Mouse (Mus musculus) myocyte (in vitro differentiated cells): Measurements from ENCODE around the gene Tnnc2. TPM values are rescaled to one million over a fixed set of nuclear protein-coding genes. Genes with fewer than 3 reads are reported as not detected.

ENCODE experiments used
- H3K27me3 ChIP-seq: one replicate; pipeline ENCODE4 v1.6.1; 2011; ENCODE audit not compliant: control insufficient read depth, insufficient read depth, insufficient read length
- H3K36me3 ChIP-seq: one replicate; pipeline ENCODE4 v1.6.1; 2011; ENCODE audit not compliant: control insufficient read depth, insufficient read depth
- H3K4me2 ChIP-seq: one replicate; pipeline ENCODE4 v1.6.1; 2011; ENCODE audit warnings: low read depth, control low read depth
- H3K4me3 ChIP-seq: one replicate; pipeline ENCODE4 v1.5.1; 2011; ENCODE audit warnings: mild to moderate bottlenecking, control low read depth, moderate library complexity
- H3K79me2 ChIP-seq: one replicate; pipeline ENCODE4 v1.6.1; 2011; ENCODE audit not compliant: control insufficient read depth, insufficient read depth
- H3ac ChIP-seq: one replicate; pipeline ENCODE4 v1.6.1; 2011; ENCODE audit not compliant: control insufficient read depth, insufficient read length
- CEBPB ChIP-seq: IDR thresholded peaks from 2 replicates; pipeline ENCODE4 v1.6.1; 2011; ENCODE audit warnings: mild to moderate bottlenecking, moderate library complexity; ENCODE audit not compliant: poor library complexity, insufficient read depth, severe bottlenecking
- E2F4 ChIP-seq: IDR thresholded peaks from one replicate; pipeline ENCODE4 v1.6.1; 2011; ENCODE audit warnings: mild to moderate bottlenecking, control low read depth, moderate library complexity; ENCODE audit not compliant: insufficient read depth
- MAX ChIP-seq: IDR thresholded peaks from one replicate; pipeline ENCODE4 v1.6.1; 2011; ENCODE audit warnings: low read depth, mild to moderate bottlenecking, control low read depth
- MYOD1 ChIP-seq, 3 experiments: IDR thresholded peaks; one replicate each; pipeline ENCODE4 v1.6.1; 2011; ENCODE audit warnings: control low read depth in 2 of 3, low read depth in 2 of 3, mild to moderate bottlenecking in 2 of 3, moderate library complexity in 1 of 3; ENCODE audit not compliant: insufficient read length in 2 of 3, control insufficient read depth in 1 of 3
- MYOG ChIP-seq, 3 experiments: IDR thresholded peaks; one replicate each; pipeline ENCODE4 v1.6.1; 2011; ENCODE audit warnings: control low read depth in 2 of 3, low read depth in 2 of 3, mild to moderate bottlenecking in 2 of 3; ENCODE audit not compliant: insufficient read length in 2 of 3, control insufficient read depth in 1 of 3, insufficient read depth in 1 of 3
- POLR2A ChIP-seq: IDR thresholded peaks from one replicate; pipeline ENCODE4 v1.6.1; 2011; ENCODE audit warnings: low read depth, mild to moderate bottlenecking, control low read depth, moderate library complexity; ENCODE audit not compliant: insufficient read length
- POLR2AphosphoS2 ChIP-seq: IDR thresholded peaks from one replicate; pipeline ENCODE4 v1.6.1; 2011; ENCODE audit warnings: low read depth, control low read depth; ENCODE audit not compliant: insufficient read length
- REST ChIP-seq: IDR thresholded peaks from one replicate; pipeline ENCODE4 v1.6.1; 2011; ENCODE audit warnings: mild to moderate bottlenecking, control low read depth, moderate library complexity; ENCODE audit not compliant: insufficient read depth, insufficient read length
- SRF ChIP-seq: IDR thresholded peaks from one replicate; pipeline ENCODE4 v1.6.1; 2011; ENCODE audit warnings: low read depth; ENCODE audit not compliant: control insufficient read depth, insufficient read length
- TCF12 ChIP-seq: IDR thresholded peaks from one replicate; pipeline ENCODE4 v1.6.1; 2011; ENCODE audit warnings: mild to moderate bottlenecking, control low read depth; ENCODE audit not compliant: poor library complexity, insufficient read depth, severe bottlenecking
- TCF3 ChIP-seq: IDR thresholded peaks from one replicate; pipeline ENCODE4 v1.6.1; 2011; ENCODE audit warnings: low read depth, control low read depth; ENCODE audit not compliant: insufficient read length
- USF1 ChIP-seq: IDR thresholded peaks from one replicate; pipeline ENCODE4 v1.6.1; 2011; ENCODE audit warnings: low read depth, mild to moderate bottlenecking, control low read depth, moderate library complexity
- polyA plus RNA-seq: library from polyadenylated mRNA; unstranded; fragments of >200 nt; fragmentation: generic; extraction: Trizol; gene quantifications from one replicate; pipeline ENCODE4 v1.2.1, GENCODE M21; 2012; ENCODE audit warnings: missing spikeins

Tnnc2 gene
- polyA plus RNA-seq, 1 experiment = 3,985 TPM

DNA sequence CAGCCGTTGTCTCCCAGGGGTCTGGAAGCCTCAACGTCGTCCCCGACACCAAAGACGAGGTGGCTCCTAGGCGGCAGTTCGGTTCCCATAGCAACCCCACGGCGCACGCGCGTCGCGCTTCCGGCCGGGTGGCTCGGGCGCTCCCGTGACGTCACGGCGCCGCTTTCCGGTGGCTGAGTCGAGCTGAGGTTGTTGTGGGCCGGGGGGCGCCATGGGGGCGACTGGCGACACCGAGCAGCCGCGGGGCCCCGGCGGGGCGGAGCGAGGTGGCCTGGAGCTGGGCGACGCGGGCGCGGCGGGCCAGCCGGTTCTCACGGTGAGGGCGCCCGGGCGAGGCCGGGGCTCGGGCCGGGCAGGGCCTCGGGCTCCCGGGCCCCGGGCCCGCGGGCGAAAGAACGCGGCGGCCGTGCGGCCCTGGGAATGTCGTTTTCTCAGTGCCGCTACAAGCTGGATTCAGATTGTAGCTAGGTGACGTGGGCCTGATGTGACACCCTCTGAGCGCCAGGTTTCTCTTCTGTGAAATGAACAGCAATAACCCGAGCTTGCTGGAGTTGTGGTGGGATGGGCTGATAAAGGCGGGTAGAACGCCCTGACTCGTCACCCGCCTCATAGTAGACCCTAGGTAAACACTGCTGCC lies 33.8 kb downstream of the Tnnc2 start, which contains the start of the genes Wfdc3 and Dnttip1:
Wfdc3 (minus strand) TSS at position 89 of the 637 bp plus-strand sequence.
Dnttip1 (plus strand) TSS at position 141 of the 637 bp plus-strand sequence.
- Histone ChIP-seq H3K4me3 (peak within 1 kb of the TSS; percentile 79), H3K36me3 (peaks cover 9% of the 10 kb centered on the region), H3K4me2 (peak within 1 kb of the TSS; percentile 100), H3K27me3 (no peaks in the 10 kb centered on the region), H3ac (peak within 1 kb of the TSS; percentile 77), H3K79me2 (peaks cover 40% of the 10 kb centered on the region)
- TF ChIP-seq SRF (peak; percentile 38), USF1 (no peak), POLR2A (peak; percentile 81)

GRCm38 (mm10) chr2:164744987-164745386 lies 34.8 kb downstream of the Tnnc2 start:
- TF ChIP-seq MAX = no peak
- no peak for TF ChIP-seq TCF12
- TF ChIP-seq MYOG (IDR thresholded peaks at IDR 0.05; ENCODE audit: control insufficient read depth in 1 of 3, insufficient read depth in 1 of 3, insufficient read length in 2 of 3, low read depth in 2 of 3) = no peak
- no peak for TF ChIP-seq E2F4
- no peak for TF ChIP-seq MYOD1 (IDR thresholded peaks at IDR 0.05; ENCODE audit: control insufficient read depth in 1 of 3, insufficient read length in 2 of 3, low read depth in 2 of 3)
- TF ChIP-seq CEBPB = no peak
- no peak for TF ChIP-seq POLR2A
- no peak for TF ChIP-seq USF1
- TF ChIP-seq TCF3 = no peak
- TF ChIP-seq POLR2AphosphoS2 = no peak
- TF ChIP-seq SRF = no peak
- TF ChIP-seq REST = no peak
- Histone ChIP-seq H3K36me3 (peaks cover 9% of the 10 kb centered on the region), H3K4me3 (peak overlapping the region; percentile 79), H3ac (no peak overlapping the region), H3K79me2 (peaks cover 31% of the 10 kb centered on the region), H3K27me3 (no peaks in the 10 kb centered on the region), H3K4me2 (peak overlapping the region; percentile 96)

DNA sequence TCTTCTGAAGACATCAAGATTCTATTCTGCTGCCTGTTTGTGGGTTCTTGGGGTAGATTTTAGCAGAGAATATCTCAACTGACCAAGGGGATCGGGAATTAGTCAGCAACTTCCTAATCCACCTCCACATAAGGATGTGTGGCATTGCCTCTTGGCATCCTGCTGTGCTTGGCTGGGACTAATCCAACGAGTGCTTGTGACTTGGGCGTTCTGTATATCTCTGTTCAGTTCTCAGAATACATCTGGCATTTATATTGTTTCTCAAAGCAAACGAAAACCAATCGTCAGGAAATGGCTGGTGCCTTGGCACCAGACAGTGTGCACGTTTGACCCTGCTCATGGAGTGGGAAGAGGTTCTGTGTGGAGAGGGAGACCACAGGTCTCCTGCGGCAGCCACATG lies 39.9 kb downstream of the Tnnc2 start:
- H3K79me2 ChIP-seq = no peaks in the 10 kb centered on the region
- no peak overlapping the region for H3K4me2 ChIP-seq
- H3ac ChIP-seq = no peak overlapping the region
- no peak for TF ChIP-seq MYOG (IDR thresholded peaks at IDR 0.05; ENCODE audit: control insufficient read depth in 1 of 3, insufficient read depth in 1 of 3, insufficient read length in 2 of 3, low read depth in 2 of 3)
- no peak for TF ChIP-seq POLR2A
- TF ChIP-seq TCF3 = no peak
- TF ChIP-seq USF1 = no peak
- no peak overlapping the region for H3K4me3 ChIP-seq
- H3K36me3 ChIP-seq = no peaks in the 10 kb centered on the region
- no peaks in the 10 kb centered on the region for H3K27me3 ChIP-seq

- no peak overlapping the region for H3ac ChIP-seq
- no peaks in the 10 kb centered on the region for H3K27me3 ChIP-seq
- no peak overlapping the region for H3K4me2 ChIP-seq
- no peak overlapping the region for H3K4me3 ChIP-seq
- TF ChIP-seq MYOG (IDR thresholded peaks at IDR 0.05; ENCODE audit: control insufficient read depth in 1 of 3, insufficient read depth in 1 of 3, insufficient read length in 2 of 3, low read depth in 2 of 3) (no peak), SRF (no peak), USF1 (no peak), POLR2A (no peak), E2F4 (no peak), POLR2AphosphoS2 (no peak), REST (no peak), CEBPB (no peak), MYOD1 (IDR thresholded peaks at IDR 0.05; ENCODE audit: control insufficient read depth in 1 of 3, insufficient read length in 2 of 3, low read depth in 2 of 3) (no peak)
- H3K79me2 ChIP-seq = no peaks in the 10 kb centered on the region
- no peaks in the 10 kb centered on the region for H3K36me3 ChIP-seq
These were observed 42.2 kb downstream of the Tnnc2 start for GRCm38 (mm10) chr2:164737377-164738090.

- Histone ChIP-seq H3ac (no peak overlapping the region), H3K27me3 (peaks cover 5% of the 10 kb centered on the region), H3K4me2 (no peak overlapping the region), H3K79me2 (no peaks in the 10 kb centered on the region), H3K36me3 (no peaks in the 10 kb centered on the region), H3K4me3 (no peak overlapping the region)
- TF ChIP-seq REST (no peak), TCF3 (no peak), CEBPB (no peak), POLR2AphosphoS2 (no peak), MYOD1 (IDR thresholded peaks at IDR 0.05; ENCODE audit: control insufficient read depth in 1 of 3, insufficient read length in 2 of 3, low read depth in 2 of 3) (no peak), MAX (no peak), E2F4 (no peak), USF1 (no peak), POLR2A (no peak), MYOG (IDR thresholded peaks at IDR 0.05; ENCODE audit: control insufficient read depth in 1 of 3, insufficient read depth in 1 of 3, insufficient read length in 2 of 3, low read depth in 2 of 3) (no peak), TCF12 (no peak), SRF (no peak)
These were observed 44.3 kb downstream of the Tnnc2 start for GRCm38 (mm10) chr2:164735446-164735845.
